Mouse (Mus musculus) liver, embryonic 13.5 days (tissue): ENCODE data around the gene Hils1. TPM values are rescaled to one million over a fixed set of nuclear protein-coding genes. Genes with fewer than 3 reads are reported as not detected.

ENCODE experiments used
- ATAC-seq: fragments of 200-750 bp; cut with Nextera tagmentation; 2 replicates; pipeline ENCODE4 v1.8.0; 2017; ENCODE audit warnings: low read depth, mild to moderate bottlenecking, moderate number of reproducible peaks, moderate library complexity
- DNase-seq: peaks from one replicate; pipeline ENCODE4 v3.0.0; 2022
- H3K27ac ChIP-seq: fragments of 300-500 bp; sonication (generic); 2 replicates; pipeline ENCODE4 v1.5.1; 2015; ENCODE audit warnings: moderate library complexity, mild to moderate bottlenecking, inconsistent platforms
- H3K27me3 ChIP-seq: fragments of 300-500 bp; sonication (generic); 2 replicates; pipeline ENCODE4 v1.6.1; 2015; ENCODE audit warnings: mild to moderate bottlenecking, inconsistent platforms
- H3K36me3 ChIP-seq: fragments of 300-500 bp; sonication (generic); 2 replicates; pipeline ENCODE4 v1.6.1; 2015; ENCODE audit warnings: mild to moderate bottlenecking, inconsistent platforms
- H3K4me1 ChIP-seq: fragments of 300-500 bp; sonication (generic); replicated peaks from 2 replicates; pipeline ENCODE4 v1.6.1; 2015; ENCODE audit warnings: inconsistent platforms
- H3K4me2 ChIP-seq: fragments of 300-500 bp; sonication (generic); 2 replicates; pipeline ENCODE4 v1.6.1; 2015; ENCODE audit warnings: inconsistent platforms, mild to moderate bottlenecking, moderate library complexity
- H3K4me3 ChIP-seq: fragments of 300-500 bp; sonication (generic); replicated peaks from 2 replicates; pipeline ENCODE4 v1.5.1; 2015; ENCODE audit warnings: mild to moderate bottlenecking, inconsistent platforms
- H3K9ac ChIP-seq: fragments of 300-500 bp; sonication (generic); 2 replicates; pipeline ENCODE4 v1.6.1; 2015; ENCODE audit warnings: mild to moderate bottlenecking, inconsistent platforms
- H3K9me3 ChIP-seq: fragments of 300-500 bp; sonication (generic); replicated peaks from 2 replicates; pipeline ENCODE4 v1.6.1; 2016; ENCODE audit warnings: inconsistent platforms
- WGBS: fragments of 180-500 bp; shearing (Covaris S2); methylation state at CpG from one replicate; pipeline ENCODE4 v1.1.7; 2015; ENCODE audit not compliant: insufficient replicate concordance; 5-methylcytosine and 5-hydroxymethylcytosine counted together
- polyA plus RNA-seq: library from polyadenylated mRNA; unstranded; fragments of >200 nt; fragmentation: Nextera tagmentation; extraction: Ambion mirVana; gene quantifications from 2 replicates; pipeline ENCODE4 v1.2.1, GENCODE M21; 2015

The Hils1 gene
- not detected in 2 replicates for polyA plus RNA-seq

DNA sequence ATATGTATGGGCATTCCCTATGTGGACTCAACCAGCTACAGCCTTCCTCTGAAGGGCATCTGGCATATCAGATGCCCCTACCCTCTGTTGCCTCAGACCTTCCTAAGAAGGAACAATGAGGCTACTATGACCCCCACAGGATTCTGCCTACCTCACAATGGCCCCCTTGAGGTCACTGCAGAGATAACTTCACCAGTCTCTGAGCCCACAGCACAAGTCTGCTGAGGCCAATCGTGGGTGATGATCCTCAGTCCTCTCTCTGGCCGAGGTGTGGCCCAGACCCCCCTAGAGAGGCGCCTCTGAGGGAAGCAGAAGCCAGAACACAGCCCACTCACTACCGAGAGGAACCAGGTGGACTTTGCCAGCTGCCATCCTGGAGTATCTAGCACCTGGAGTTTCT is at the start of gene Hils1:
Hils1 (plus strand) TSS at position 175 of the 400 bp plus-strand sequence.
- DNase-seq (no peak), ATAC-seq (no peak)
- 28% methylated on average over 4 of the region's 4 CpGs for WGBS
- H3K4me1 ChIP-seq = no peaks in the 10 kb centered on the region
- H3K27ac ChIP-seq = no peak within 1 kb of the TSS
- H3K27me3 ChIP-seq = peaks cover 42% of the 10 kb centered on the region
- no peak within 1 kb of the TSS for H3K4me3 ChIP-seq
- H3K9ac ChIP-seq = no peak within 1 kb of the TSS
- no peaks in the 10 kb centered on the region for H3K9me3 ChIP-seq
- H3K4me2 ChIP-seq = no peak within 1 kb of the TSS
- H3K36me3 ChIP-seq = no peaks in the 10 kb centered on the region

DNA sequence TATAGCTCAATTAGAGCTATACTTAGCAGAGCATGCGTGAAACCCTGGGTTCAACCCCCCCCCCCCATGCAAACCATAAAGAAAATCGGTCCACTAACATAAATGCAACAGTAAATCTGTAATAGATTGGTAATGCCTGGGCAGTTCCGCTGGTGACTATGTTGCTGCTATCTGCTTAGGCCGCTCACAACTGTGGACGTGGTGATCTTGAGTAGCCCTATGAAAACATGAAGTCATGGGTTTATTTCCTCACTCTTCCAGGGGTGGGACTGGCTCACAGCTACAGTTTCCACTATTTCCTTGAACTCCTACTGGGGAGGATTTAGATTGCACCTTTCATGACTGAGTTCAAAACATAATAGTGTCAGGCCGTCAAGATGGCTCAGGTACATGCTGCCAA is 49.7 kb upstream of the Hils1 start:
- Histone ChIP-seq H3K27me3 (0 out of 2 replicates have a peak, but pooled peaks cover 7% of the 10 kb centered on the region), H3K36me3 (no peaks in the 10 kb centered on the region), H3K9me3 (no peaks in the 10 kb centered on the region), H3K9ac (no peak overlapping the region), H3K4me2 (no peak overlapping the region), H3K4me3 (no peak overlapping the region), H3K4me1 (no peaks in the 10 kb centered on the region), H3K27ac (no peak overlapping the region)
- 66% methylated on average over 6 of the region's 6 CpGs for WGBS
- DNase-seq (no peak), ATAC-seq (no peak)

DNA sequence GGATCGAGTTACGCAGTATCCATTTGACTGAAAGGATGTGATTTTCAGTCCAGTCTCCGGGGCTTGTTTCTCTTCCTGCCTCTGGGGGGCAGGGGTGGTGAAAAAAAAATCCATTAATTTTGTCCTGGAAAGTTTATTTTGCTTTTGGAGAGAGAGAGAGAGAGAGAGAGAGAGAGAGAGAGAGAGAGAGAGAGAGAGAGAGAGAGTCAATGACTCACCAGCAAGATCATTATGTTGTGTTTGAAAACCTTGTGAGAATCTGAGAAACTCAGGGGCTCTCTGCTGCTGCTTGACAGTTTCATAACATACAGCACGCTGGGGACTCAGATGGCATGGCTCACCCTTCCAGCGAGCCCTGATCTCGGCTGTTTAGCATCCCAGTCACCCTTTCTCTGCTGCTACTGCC is 46.4 kb upstream of the Hils1 start:
- Histone ChIP-seq H3K4me3 (no peak overlapping the region), H3K27ac (no peak overlapping the region), H3K9ac (no peak overlapping the region), H3K27me3 (0 out of 2 replicates have a peak, but pooled peaks cover 7% of the 10 kb centered on the region), H3K9me3 (no peaks in the 10 kb centered on the region), H3K4me2 (no peak overlapping the region), H3K4me1 (no peaks in the 10 kb centered on the region), H3K36me3 (no peaks in the 10 kb centered on the region)
- WGBS = 43% methylated on average over 6 of the region's 6 CpGs
- DNase-seq (no peak), ATAC-seq (no peak)

DNA sequence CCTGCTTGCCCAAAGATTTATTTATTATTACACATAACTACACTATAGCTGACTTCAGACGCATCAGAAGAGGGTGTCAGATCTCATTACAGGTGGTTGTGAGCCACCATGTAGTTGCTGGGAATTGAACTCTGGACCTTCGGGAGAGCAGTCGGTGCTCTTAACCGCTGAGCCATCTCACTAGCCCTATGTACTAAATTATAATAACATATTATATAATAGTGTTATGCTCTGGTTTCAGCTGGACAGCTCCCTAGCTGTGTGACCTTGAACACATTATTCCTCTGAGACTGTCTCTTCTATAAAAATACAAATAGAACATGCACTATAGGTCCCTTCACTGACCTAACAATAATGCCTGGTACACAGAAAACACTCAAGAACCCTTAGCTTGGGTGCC is 42.4 kb upstream of the Hils1 start:
- H3K9ac ChIP-seq = no peak overlapping the region
- 80% methylated on average over 4 of the region's 4 CpGs for whole genome bisulfite sequencing
- H3K4me2 ChIP-seq = no peak overlapping the region
- H3K27ac ChIP-seq = no peak overlapping the region
- DNase-seq (no peak), ATAC-seq (no peak)
- no peak overlapping the region for H3K4me3 ChIP-seq
- H3K27me3 ChIP-seq = peaks cover 7% of the 10 kb centered on the region; the same call in 1 of the 2 replicates
- H3K9me3 ChIP-seq = no peaks in the 10 kb centered on the region
- no peaks in the 10 kb centered on the region for H3K36me3 ChIP-seq
- peaks cover 14% of the 10 kb centered on the region for H3K4me1 ChIP-seq

DNA sequence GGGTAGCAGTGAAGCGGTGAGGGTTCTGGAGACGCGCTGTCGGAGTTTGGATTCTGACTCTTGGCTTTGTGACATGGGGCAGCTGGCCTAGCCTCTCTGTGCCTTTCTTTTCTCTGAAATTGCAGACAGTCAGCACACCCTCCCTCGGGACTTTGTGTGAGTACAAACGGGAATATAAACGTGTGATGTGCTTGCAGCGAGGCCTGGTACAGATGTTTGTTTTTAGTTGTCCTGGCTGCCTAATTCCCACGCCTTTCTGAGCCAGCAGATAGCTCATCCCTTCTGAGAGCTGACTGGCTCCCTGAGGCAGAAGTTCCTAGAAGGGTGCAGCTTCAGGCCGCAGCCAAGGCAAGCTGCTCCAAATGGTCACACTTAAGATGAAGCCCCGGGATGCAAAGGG is 41.0 kb upstream of the Hils1 start:
- Histone ChIP-seq H3K9ac (no peak overlapping the region), H3K27me3 (peaks cover 17% of the 10 kb centered on the region; the same call in 1 of the 2 replicates), H3K9me3 (no peaks in the 10 kb centered on the region), H3K4me1 (peaks cover 14% of the 10 kb centered on the region), H3K4me2 (no peak overlapping the region), H3K4me3 (no peak overlapping the region), H3K36me3 (no peaks in the 10 kb centered on the region), H3K27ac (no peak overlapping the region)
- 59% methylated on average over 11 of the region's 11 CpGs for WGBS
- no peak for DNase-seq
- no peak for ATAC-seq

DNA sequence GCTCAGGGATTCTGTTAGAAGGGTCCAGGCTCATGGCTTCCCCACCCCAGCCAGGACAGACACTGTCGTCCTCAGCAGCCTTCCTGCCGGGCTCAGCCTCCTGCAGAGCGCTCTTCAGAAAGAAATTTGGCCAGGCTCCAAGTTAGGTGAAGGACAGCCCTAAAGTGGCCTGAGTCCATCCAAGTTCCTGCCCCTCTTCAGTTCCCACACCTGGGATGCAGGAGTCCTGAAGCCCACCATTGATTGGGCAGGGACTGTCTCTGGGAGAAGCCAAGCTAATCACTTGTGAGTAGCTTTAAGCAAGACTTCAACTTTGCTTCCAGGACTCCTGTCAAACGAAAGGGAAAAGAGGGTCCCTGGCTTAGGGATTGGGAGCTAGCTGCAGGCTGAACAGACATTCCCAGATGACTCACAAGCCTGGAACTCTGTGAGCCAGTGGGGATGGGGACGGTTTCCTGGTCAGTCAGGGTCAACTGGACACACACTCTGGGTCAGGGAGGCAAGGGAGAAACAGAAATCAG is 39.6 kb upstream of the Hils1 start:
- no peaks in the 10 kb centered on the region for H3K9me3 ChIP-seq
- no peak overlapping the region for H3K4me3 ChIP-seq
- ATAC-seq = no peak
- H3K27me3 ChIP-seq = peaks cover 30% of the 10 kb centered on the region
- H3K36me3 ChIP-seq = no peaks in the 10 kb centered on the region
- peaks cover 14% of the 10 kb centered on the region for H3K4me1 ChIP-seq
- no peak overlapping the region; the same call in 1 of the 2 replicates for H3K27ac ChIP-seq
- no peak overlapping the region for H3K4me2 ChIP-seq
- WGBS = 19% methylated on average over 5 of the region's 5 CpGs
- no peak for DNase-seq
- no peak overlapping the region for H3K9ac ChIP-seq

DNA sequence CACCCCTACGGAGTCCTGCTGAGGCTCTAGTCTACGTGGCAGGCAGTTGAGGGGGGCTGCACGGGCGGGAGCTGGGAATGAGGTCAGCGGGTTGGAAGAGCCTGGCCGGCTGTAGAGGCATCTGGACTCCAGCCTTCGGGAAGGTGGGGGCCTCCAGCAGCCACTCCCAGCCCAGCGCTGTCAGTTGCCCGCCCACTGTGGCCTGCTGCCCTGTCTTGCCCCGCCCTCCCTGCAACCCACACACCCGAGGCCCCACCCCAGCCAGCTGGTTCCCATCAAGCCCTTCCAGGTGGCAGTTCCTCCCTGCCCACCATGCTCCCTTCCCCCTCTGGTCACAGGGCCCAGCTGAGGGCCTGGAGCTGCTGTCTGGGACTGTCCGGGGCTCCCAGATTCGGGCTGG is 38.6 kb upstream of the Hils1 start:
- Histone ChIP-seq H3K27me3 (peaks cover 40% of the 10 kb centered on the region), H3K4me2 (no peak overlapping the region), H3K36me3 (no peaks in the 10 kb centered on the region), H3K27ac (no peak overlapping the region; the same call in 1 of the 2 replicates), H3K9me3 (no peaks in the 10 kb centered on the region), H3K4me3 (no peak overlapping the region), H3K9ac (no peak overlapping the region), H3K4me1 (peaks cover 14% of the 10 kb centered on the region)
- ATAC-seq (peak; percentile 75), DNase-seq (peak; percentile 26)
- 8% methylated on average over 13 of the region's 13 CpGs for WGBS

DNA sequence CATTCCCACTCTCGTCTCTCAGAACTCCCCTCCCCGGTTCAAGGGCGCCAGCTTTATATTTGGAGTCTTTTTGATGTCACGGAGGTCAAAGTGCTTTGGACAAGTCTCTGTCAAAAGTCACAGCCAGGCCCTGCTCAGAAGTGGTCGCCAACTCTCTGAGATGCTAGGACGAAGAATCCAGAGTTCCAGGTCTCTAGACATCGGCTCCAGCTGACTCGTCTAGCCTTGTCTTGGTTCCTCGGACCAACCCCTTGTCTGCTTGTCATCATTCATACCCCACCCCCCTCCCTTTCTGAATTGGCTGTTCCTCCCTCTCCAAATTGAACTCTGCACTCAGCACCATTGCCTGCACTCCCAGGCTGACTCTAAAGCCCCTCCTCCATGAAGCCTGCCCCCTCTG is 37.8 kb upstream of the Hils1 start:
- H3K9me3 ChIP-seq = no peaks in the 10 kb centered on the region
- no peak for DNase-seq
- H3K9ac ChIP-seq = no peak overlapping the region
- peaks cover 48% of the 10 kb centered on the region for H3K27me3 ChIP-seq
- ATAC-seq = no peak
- H3K4me1 ChIP-seq = peaks cover 14% of the 10 kb centered on the region
- 0 out of 2 replicates have a peak overlapping the region, but pooled peaks have one; percentile 14 for H3K27ac ChIP-seq
- H3K4me3 ChIP-seq = no peak overlapping the region
- no peak overlapping the region for H3K4me2 ChIP-seq
- H3K36me3 ChIP-seq = no peaks in the 10 kb centered on the region
- WGBS = 57% methylated on average over 9 of the region's 9 CpGs

DNA sequence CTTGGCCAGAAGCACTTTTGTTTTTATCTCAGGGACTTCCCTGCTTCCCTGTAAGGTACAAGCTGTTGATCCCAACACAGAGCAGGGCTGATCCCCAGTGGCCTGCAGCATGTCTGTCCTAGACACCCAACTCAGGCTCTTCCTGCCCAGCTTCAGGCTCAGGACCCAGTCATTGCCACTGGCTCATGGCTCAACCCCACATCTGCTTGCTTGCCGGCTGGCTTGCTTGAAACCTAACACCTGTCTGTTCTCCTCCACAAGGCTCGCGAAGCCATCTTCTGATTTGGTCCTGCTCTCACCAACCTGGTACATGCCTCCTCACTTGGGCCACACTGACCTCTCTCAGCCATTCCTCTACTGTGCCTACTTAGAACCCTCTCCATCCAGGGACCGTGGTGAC is 37.2 kb upstream of the Hils1 start:
- Histone ChIP-seq H3K36me3 (no peaks in the 10 kb centered on the region), H3K9me3 (no peaks in the 10 kb centered on the region), H3K4me2 (no peak overlapping the region), H3K4me3 (no peak overlapping the region), H3K27ac (no peak overlapping the region), H3K4me1 (peaks cover 14% of the 10 kb centered on the region), H3K27me3 (peaks cover 53% of the 10 kb centered on the region), H3K9ac (no peak overlapping the region)
- DNase-seq (no peak), ATAC-seq (peak; percentile 25; the same call in 1 of the 2 replicates)
- WGBS = 43% methylated on average over 4 of the region's 4 CpGs

DNA sequence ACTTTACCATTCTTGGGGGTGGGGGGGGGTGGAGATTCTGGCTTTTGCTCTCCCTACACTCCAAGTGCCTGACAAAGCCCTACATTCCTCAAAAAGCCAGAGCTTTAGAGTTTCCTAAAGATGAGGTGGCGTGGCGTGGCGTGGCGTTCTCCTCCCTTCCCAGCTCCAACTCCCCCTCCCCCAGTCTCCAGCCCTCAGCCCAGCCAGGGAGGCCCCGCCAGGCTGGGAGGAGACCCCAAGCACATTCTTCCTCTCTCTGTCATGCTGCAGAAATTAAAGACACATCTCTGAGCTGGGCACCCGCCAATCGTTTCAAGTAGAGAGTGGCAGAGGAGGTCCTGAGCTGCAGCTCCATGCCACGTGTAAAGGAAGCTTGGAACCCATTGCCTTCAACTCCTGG is 33.8 kb upstream of the Hils1 start:
- Histone ChIP-seq H3K27me3 (peaks cover 78% of the 10 kb centered on the region), H3K4me1 (peaks cover 18% of the 10 kb centered on the region), H3K9me3 (no peaks in the 10 kb centered on the region), H3K9ac (no peak overlapping the region), H3K4me3 (no peak overlapping the region), H3K4me2 (no peak overlapping the region), H3K36me3 (no peaks in the 10 kb centered on the region), H3K27ac (no peak overlapping the region; the same call in 1 of the 2 replicates)
- ATAC-seq (no peak), DNase-seq (no peak)
- 12% methylated on average over 8 of the region's 8 CpGs for WGBS

DNA sequence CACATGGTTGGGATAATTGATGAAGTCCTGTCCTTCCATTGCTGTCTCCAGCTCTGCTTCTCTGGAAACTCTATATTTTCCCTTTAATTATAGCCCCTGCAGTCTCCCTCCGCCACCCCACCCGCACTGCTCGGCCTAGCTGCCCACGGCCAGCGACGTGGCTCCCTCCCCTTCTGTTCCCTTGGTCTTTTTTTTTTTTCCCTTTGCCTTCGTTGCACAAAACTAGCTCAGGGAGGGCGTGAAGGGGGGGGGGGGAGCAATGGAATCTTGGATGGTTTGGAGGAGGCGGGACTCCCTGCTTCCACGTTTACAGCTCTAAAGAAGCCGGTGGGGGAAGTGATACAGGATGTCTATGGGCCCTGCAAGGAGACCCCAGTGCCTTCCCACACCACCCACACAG is 32.9 kb upstream of the Hils1 start:
- Histone ChIP-seq H3K9me3 (no peaks in the 10 kb centered on the region), H3K4me1 (peaks cover 12% of the 10 kb centered on the region), H3K27ac (no peak overlapping the region), H3K4me3 (no peak overlapping the region), H3K4me2 (no peak overlapping the region), H3K9ac (no peak overlapping the region), H3K36me3 (no peaks in the 10 kb centered on the region), H3K27me3 (peaks cover 87% of the 10 kb centered on the region)
- WGBS = 40% methylated on average over 11 of the region's 11 CpGs
- ATAC-seq (no peak), DNase-seq (no peak)

DNA sequence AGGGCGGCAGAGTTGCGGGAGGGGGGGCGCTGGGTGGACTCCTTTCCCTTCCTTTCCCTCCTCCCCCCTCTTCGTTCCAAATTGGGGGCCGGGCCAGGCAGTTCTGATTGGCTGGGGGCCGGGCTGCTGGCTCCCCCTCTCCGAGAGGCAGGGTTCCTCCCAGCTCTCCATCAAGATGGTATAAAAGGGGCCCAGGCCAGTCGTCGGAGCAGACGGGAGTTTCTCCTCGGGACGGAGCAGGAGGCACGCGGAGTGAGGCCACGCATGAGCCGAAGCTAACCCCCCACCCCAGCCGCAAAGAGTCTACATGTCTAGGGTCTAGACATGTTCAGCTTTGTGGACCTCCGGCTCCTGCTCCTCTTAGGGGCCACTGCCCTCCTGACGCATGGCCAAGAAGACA is 31.3 kb upstream of the Hils1 start, which contains the start of gene Col1a1:
Col1a1 (plus strand) TSS at position 180 of the 400 bp plus-strand sequence.
- Histone ChIP-seq H3K4me2 (peak within 1 kb of the TSS; percentile 59), H3K4me3 (peak within 1 kb of the TSS; percentile 39), H3K9me3 (no peaks in the 10 kb centered on the region), H3K4me1 (peaks cover 12% of the 10 kb centered on the region), H3K27me3 (peaks cover 90% of the 10 kb centered on the region), H3K9ac (peak within 1 kb of the TSS; percentile 39; the same call in 1 of the 2 replicates), H3K36me3 (no peaks in the 10 kb centered on the region), H3K27ac (no peak within 1 kb of the TSS)
- DNase-seq (no peak), ATAC-seq (no peak)
- 18% methylated on average over 19 of the region's 19 CpGs for WGBS
